9 mouse cellular contexts compared by ENCODE assay signal in genomic region chr5:65177026-65177514, GRCm38 (mm10). TPM values are rescaled to one million over a fixed set of nuclear protein-coding genes. Genes with fewer than 3 reads are reported as not detected.
DNase-seq lines count a peak whose midpoint lies in the region; ATAC-seq and TF ChIP-seq lines count a peak whose summit lies in the region.
"Had no signal": no experiment of that assay in that cellular context is flagged by ENCODE, and none has a peak within 500 bp of the region (broad histone marks: within the 10 kb centered on the region; RNA-seq: fewer than 3 reads in every experiment).

No protein-coding gene starts in this region.

- no peak for TF ChIP-seq CTCF in heart, postnatal 0 days (IDR thresholded peaks at IDR 0.05; ENCODE audit: low read depth)

- 0 out of 2 replicates have a peak, but pooled peaks have one; percentile 18 for ATAC-seq in heart, postnatal 0 days (ENCODE audit: insufficient read depth, low read depth)

- no peak overlapping the region for H3K4me3 ChIP-seq in heart, postnatal 0 days (ENCODE audit: low read depth, low read length)

- H3K4me1 ChIP-seq in heart, postnatal 0 days (ENCODE audit: control insufficient read depth, insufficient read depth) = peaks cover 24% of the 10 kb centered on the region

- peak; percentile 25 to 30 for DNase-seq in heart, adult 18-20 months
- no peak for DNase-seq in heart, adult 11 months
- DNase-seq in adrenal gland, adult 2 months = peak; percentile 59
- peak; percentile 38 for DNase-seq in heart, postnatal 0 days (ENCODE audit: low spot score)
- peak; percentile 64 to 73 for DNase-seq in lung, adult 18-20 months
- DNase-seq in frontal cortex, postnatal 36 days (ENCODE audit: low spot score in 2 of 2) = no peak
- no peak for DNase-seq in thymus, postnatal 25 days
- DNase-seq in gastrocnemius, postnatal 4 days (ENCODE audit: low spot score in 2 of 2) = no peak

- no peaks in the 10 kb centered on the region for H3K9me3 ChIP-seq in heart, postnatal 0 days (replicated peaks; ENCODE audit: control insufficient read depth, low read length)

- H3K36me3 ChIP-seq in heart, postnatal 0 days (replicated peaks; ENCODE audit: control insufficient read depth, insufficient read depth, low read length) = no peaks in the 10 kb centered on the region

- no peak overlapping the region; the same call in 1 of the 2 replicates for H3K9ac ChIP-seq in heart, postnatal 0 days (replicated peaks; ENCODE audit: low read depth, low read length)

- peak overlapping the region; percentile 31 for H3K4me2 ChIP-seq in heart, postnatal 0 days (ENCODE audit: low read depth, low read length)

- TF ChIP-seq EP300 in heart, postnatal 0 days (IDR thresholded peaks at IDR 0.05; ENCODE audit: low read depth) = 0 out of 2 replicates have a peak, but pooled peaks have one; percentile 36

- 7% methylated on average over 11 of the region's 11 CpGs for WGBS in heart, postnatal 0 days

- peak overlapping the region; percentile 66 for H3K27ac ChIP-seq in heart, postnatal 0 days (ENCODE audit: low read depth)

- no peaks in the 10 kb centered on the region for H3K27me3 ChIP-seq in heart, postnatal 0 days (ENCODE audit: control insufficient read depth, insufficient read depth, low read length)
- H3K27me3 ChIP-seq: CH12.LX had no signal

RNA-seq across cellular contexts. Expression of gene Wdr19, which starts 22.4 kb away (rescaled TPM):
- 1 to 10 TPM in 1 of 2 experiments, under 1 TPM in 1; 0.89 to 1.2 TPM for total RNA-seq in heart, adult 18-20 months (2021)
- total RNA-seq in adrenal gland, adult 2 months (2021) = 1 to 10 TPM; 6.0 to 9.5 TPM
- 1.6 and 2.3 TPM in 2 replicates for polyA plus RNA-seq in adrenal gland, adult 2 months (2012; rRNA removed)
- total RNA-seq in heart, postnatal 0 days (2014; rRNA removed; ENCODE audit: low replicate concordance) = 1.9 and 3.9 TPM in 2 replicates
- polyA plus RNA-seq in heart, postnatal 0 days (2015; fragmentation: Nextera tagmentation; extraction: Ambion mirVana) = 2.0 and 2.3 TPM in 2 replicates
- total RNA-seq in gastrocnemius, postnatal 4 days (2021) = 1 to 10 TPM; 4.0 to 5.8 TPM

Comparison
In these comparisons a context has a peak if more than half of its experiments do, and no peak if none do; other contexts are left out.
1. DNase-seq: peak in heart, adult 18-20 months (2 of 2), adrenal gland, adult 2 months (single experiment), heart, postnatal 0 days (single experiment) and lung, adult 18-20 months (2 of 2); none in heart, adult 11 months (single experiment), frontal cortex, postnatal 36 days (0 of 2), thymus, postnatal 25 days (single experiment) and gastrocnemius, postnatal 4 days (0 of 2).